Mouse (Mus musculus) lung, adult 2 months (tissue): ENCODE data around the gene Kcnj14. TPM values are rescaled to one million over a fixed set of nuclear protein-coding genes. Genes with fewer than 3 reads are reported as not detected.

Experiments used
- DNase-seq: peaks from one replicate; pipeline ENCODE4 v3.0.0; 2022
- H3K4me1 ChIP-seq: fragments of 200-500 bp; 2 replicates; pipeline ENCODE4 v1.6.1; 2011; ENCODE audit warnings: low read length; ENCODE audit not compliant: control insufficient read depth, insufficient read depth
- H3K4me3 ChIP-seq: fragments of 200-500 bp; replicated peaks from 2 replicates; pipeline ENCODE3; 2011; ENCODE audit warnings: low read depth, mild to moderate bottlenecking, control low read depth, low read length; ENCODE audit errors: extremely low read depth
- CTCF ChIP-seq: fragments of 200-500 bp; IDR thresholded peaks from 2 replicates; pipeline ENCODE4 v1.5.1; 2011; ENCODE audit warnings: mild to moderate bottlenecking, low read length, control low read depth; ENCODE audit not compliant: insufficient read depth
- POLR2A ChIP-seq: fragments of 200-500 bp; IDR thresholded peaks from 2 replicates; pipeline ENCODE4 v1.6.1; 2011; ENCODE audit warnings: low read depth, mild to moderate bottlenecking, control low read depth, low read length, borderline replicate concordance; ENCODE audit errors: extremely low read depth
- WGBS: fragments of 180-500 bp; shearing (Covaris S2); methylation state at CpG from one replicate; pipeline ENCODE4 v1.1.7; 2018; 5-methylcytosine and 5-hydroxymethylcytosine counted together
- polyA plus RNA-seq: library from polyadenylated mRNA; depleted of rRNA; stranded (reverse); fragments of >200 nt; gene quantifications from 2 replicates; pipeline ENCODE4 v1.2.3, GENCODE M21; 2012; rRNA removed

Kcnj14 gene
- 0.43 and 0.49 TPM in 2 replicates for polyA plus RNA-seq

- H3K4me3 ChIP-seq = no peak within 1 kb of the TSS
- WGBS = 71% methylated on average over 7 of the region's 7 CpGs
- TF ChIP-seq CTCF = no peak
- no peak for TF ChIP-seq POLR2A
- no peak for DNase-seq
- no peaks in the 10 kb centered on the region for H3K4me1 ChIP-seq
These were observed at the start of gene Kcnj14 for GRCm38 (mm10) chr7:45824598-45824997. Kcnj14 (minus strand) TSS chr7:45824782.

GRCm38 (mm10) chr7:45873061-45873947 lies 48.7 kb upstream of the Kcnj14 start:
- no peak for TF ChIP-seq CTCF
- TF ChIP-seq POLR2A = no peak
- H3K4me3 ChIP-seq = peak overlapping the region; percentile 86
- under 1% methylated on average over 28 of the region's 28 CpGs for WGBS
- peaks cover 10% of the 10 kb centered on the region; the same call in 1 of the 2 replicates for H3K4me1 ChIP-seq
- DNase-seq = peak; percentile 77

- H3K4me3 ChIP-seq = peak within 1 kb of the TSS; percentile 86
- H3K4me1 ChIP-seq = peaks cover 10% of the 10 kb centered on the region; the same call in 1 of the 2 replicates
- peak; percentile 94 for TF ChIP-seq CTCF
- peak; percentile 78; the same call in 1 of the 2 replicates for TF ChIP-seq POLR2A
- WGBS = under 1% methylated on average over 18 of the region's 18 CpGs
- peak; percentile 90 for DNase-seq
These were observed 48.0 kb upstream of the Kcnj14 start, which contains the start of gene Kdelr1 for GRCm38 (mm10) chr7:45872624-45873023. Kdelr1 (plus strand) TSS chr7:45872772.

- no peak for DNase-seq
- WGBS = 3% methylated on average over 30 of the region's 30 CpGs
- TF ChIP-seq POLR2A (no peak), CTCF (no peak)
- Histone ChIP-seq H3K4me3 (no peak overlapping the region), H3K4me1 (peaks cover 13% of the 10 kb centered on the region; the same call in 1 of the 2 replicates)
These were observed 45.9 kb upstream of the Kcnj14 start for GRCm38 (mm10) chr7:45870282-45871058.

- no peak for DNase-seq
- TF ChIP-seq POLR2A (no peak), CTCF (no peak)
- peaks cover 11% of the 10 kb centered on the region; the same call in 1 of the 2 replicates for H3K4me1 ChIP-seq
- WGBS = 7% methylated on average over 14 of the region's 14 CpGs
- no peak overlapping the region for H3K4me3 ChIP-seq
These were observed 45.2 kb upstream of the Kcnj14 start for GRCm38 (mm10) chr7:45869787-45870186.

- 27% methylated on average over 8 of the region's 8 CpGs for WGBS
- no peak for DNase-seq
- Histone ChIP-seq H3K4me1 (peaks cover 9% of the 10 kb centered on the region; the same call in 1 of the 2 replicates), H3K4me3 (no peak overlapping the region)
- TF ChIP-seq CTCF (no peak), POLR2A (no peak)
These were observed 44.6 kb upstream of the Kcnj14 start for GRCm38 (mm10) chr7:45869107-45869670.

GRCm38 (mm10) chr7:45867871-45868270 lies 43.3 kb upstream of the Kcnj14 start:
- WGBS = 55% methylated on average over 2 of the region's 2 CpGs
- no peak for TF ChIP-seq CTCF
- TF ChIP-seq POLR2A = no peak
- Histone ChIP-seq H3K4me1 (peaks cover 2% of the 10 kb centered on the region; the same call in 1 of the 2 replicates), H3K4me3 (no peak overlapping the region)
- DNase-seq = no peak

GRCm38 (mm10) chr7:45865925-45866910 lies 41.6 kb upstream of the Kcnj14 start:
- under 1% methylated on average over 116 of the region's 117 CpGs for WGBS
- DNase-seq = peak; percentile 90
- no peak for TF ChIP-seq CTCF
- TF ChIP-seq POLR2A = peak; percentile 65; the same call in 1 of the 2 replicates
- H3K4me1 ChIP-seq = peaks cover 2% of the 10 kb centered on the region; the same call in 1 of the 2 replicates
- H3K4me3 ChIP-seq = peak overlapping the region; percentile 43
